Mouse (Mus musculus) brain, embryonic 14.5 days (tissue): ENCODE measurements around the gene Olfr69. TPM values are rescaled to one million over a fixed set of nuclear protein-coding genes. Genes with fewer than 3 reads are reported as not detected.
A peak's percentile ranks its signal among the peaks of the same experiment; 100 is the strongest.
"Not testable (repeated sequence)": the region's sequence is repeated elsewhere in the genome, so short reads cannot be mapped to it uniquely, and the experiment has no call there.

ENCODE experiments used
- DNase-seq: peaks from one replicate; pipeline ENCODE4 v3.0.0-alpha.2; 2011; ENCODE audit warnings: low read depth
- CTCF ChIP-seq: fragments of 200-500 bp; IDR thresholded peaks from 2 replicates; pipeline ENCODE4 v1.5.1; 2012; ENCODE audit warnings: inconsistent platforms, mild to moderate bottlenecking, moderate library complexity, borderline replicate concordance; ENCODE audit not compliant: insufficient read depth, insufficient read length; ENCODE audit errors: extremely low read depth
- POLR2A ChIP-seq: fragments of 200-500 bp; IDR thresholded peaks from 2 replicates; pipeline ENCODE4 v1.6.1; 2012; ENCODE audit warnings: mild to moderate bottlenecking, inconsistent platforms, borderline replicate concordance; ENCODE audit not compliant: poor library complexity, insufficient read depth, insufficient read length, severe bottlenecking; ENCODE audit errors: extremely low read depth
- polyA plus RNA-seq: library from polyadenylated mRNA; depleted of rRNA; stranded (reverse); fragments of >200 nt; gene quantifications from 2 replicates; pipeline ENCODE4 v1.2.3, GENCODE M21; 2012; rRNA removed

The Olfr69 gene
- polyA plus RNA-seq: not detected in 2 replicates

DNA sequence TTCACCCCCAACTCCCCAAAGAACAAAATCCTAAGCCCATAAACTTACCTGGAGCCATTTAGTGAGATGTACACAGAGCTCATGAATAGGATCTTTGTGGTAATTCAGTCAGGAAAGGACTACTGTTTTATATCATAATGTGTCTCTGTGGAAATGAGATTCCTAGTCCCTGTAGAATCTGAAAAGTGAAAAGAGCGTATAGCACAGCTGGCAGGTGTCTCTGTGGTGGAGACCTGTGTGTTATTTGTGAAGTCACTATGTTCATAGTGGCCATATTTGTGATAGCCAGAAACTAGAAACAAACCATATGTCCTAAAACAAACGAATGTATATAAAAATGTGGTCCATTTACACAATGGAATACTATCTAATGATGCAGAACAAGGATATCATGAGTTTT lies at the start of gene Olfr69:
Gene Olfr69 (minus strand): TSS at position 101 of the 400 bp plus-strand sequence.
- DNase-seq: no peak
- TF ChIP-seq CTCF: no peak
- no peak for TF ChIP-seq POLR2A

DNA sequence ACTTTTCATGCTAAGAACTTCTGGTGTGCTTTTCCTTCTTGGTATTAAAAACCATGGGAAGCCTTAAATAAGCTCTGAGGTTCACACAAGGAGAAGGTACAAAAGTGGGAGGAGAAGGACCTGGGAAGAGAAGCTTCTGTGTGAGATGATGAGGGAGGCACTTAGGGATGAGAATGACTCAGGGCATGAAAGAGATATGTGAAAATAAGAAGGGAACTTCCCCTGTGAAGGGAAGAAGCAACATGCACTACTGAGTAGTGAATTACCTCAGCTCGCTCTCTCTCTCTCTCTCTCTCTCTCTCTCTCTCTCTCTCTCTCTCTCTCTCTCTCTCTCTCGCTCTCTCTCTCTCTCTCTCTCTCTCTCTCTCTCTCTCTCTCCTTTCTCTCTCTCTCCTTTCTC lies 43.7 kb upstream of the Olfr69 start:
- DNase-seq: not testable (repeated sequence)

DNA sequence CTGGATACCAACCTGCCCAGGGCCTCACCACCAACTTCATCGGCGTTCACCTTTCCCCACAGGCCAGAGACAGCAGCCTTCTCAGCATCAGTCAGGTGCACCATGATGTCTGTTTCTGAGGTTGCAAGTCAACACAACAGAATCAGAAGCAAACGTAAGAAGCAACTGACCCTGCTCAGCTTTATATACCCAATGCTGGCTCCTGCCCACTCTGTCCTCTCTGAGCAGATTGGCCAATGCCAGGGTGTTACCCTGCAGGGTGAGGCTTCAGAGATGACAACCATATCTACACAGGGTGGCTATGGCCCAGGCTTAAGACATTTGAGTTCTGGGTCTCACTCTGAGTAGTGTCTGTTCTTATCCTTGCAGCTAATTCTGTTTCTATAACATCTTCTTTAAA lies 42.4 kb upstream of the Olfr69 start, which contains the start of gene Hbb-bt:
Gene Hbb-bt (minus strand): TSS at position 231 of the 400 bp plus-strand sequence.
- TF ChIP-seq POLR2A (no peak), CTCF (no peak)
- no peak for DNase-seq

- not testable (repeated sequence) for DNase-seq
Measured at GRCm38 (mm10) chr7:103813152-103813551, 41.8 kb upstream of the Olfr69 start.

- no peak for DNase-seq
Measured at GRCm38 (mm10) chr7:103812174-103812573, 40.8 kb upstream of the Olfr69 start.

DNA sequence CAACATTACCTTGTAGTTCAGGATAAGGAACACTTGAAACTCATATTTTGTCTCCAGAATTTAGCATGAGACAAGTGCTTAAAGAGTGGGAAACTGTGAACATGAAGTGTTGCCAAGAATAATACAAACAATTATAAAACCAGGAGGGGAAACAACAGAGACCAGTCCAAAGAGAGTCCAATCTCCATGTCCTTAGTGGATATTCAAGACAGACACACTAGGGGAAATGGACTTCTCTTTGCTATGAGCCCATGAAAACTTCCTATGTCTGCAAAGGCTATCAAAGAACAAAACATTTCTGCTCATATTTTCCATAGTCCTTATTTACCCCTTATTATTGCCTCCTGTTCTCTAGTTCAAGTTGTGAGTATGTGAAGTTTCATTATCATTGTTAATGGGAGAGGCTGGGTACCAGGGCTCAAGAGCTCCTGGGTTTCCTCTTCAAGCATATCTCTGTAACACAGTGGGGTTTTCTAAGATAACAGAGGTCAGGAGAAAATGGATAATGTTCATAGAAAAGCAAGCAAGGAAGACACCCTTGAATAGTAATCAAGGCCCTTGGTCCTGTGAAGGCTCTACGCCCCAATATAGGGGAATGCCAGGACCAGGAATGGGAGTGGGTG lies 39.9 kb upstream of the Olfr69 start:
- no peak for DNase-seq
- TF ChIP-seq POLR2A: no peak
- no peak for TF ChIP-seq CTCF

More at GRCm38 (mm10) chr7:103812174-103812573, 40.8 kb upstream of the Olfr69 start:
- TF ChIP-seq POLR2A: no peak
- TF ChIP-seq CTCF: no peak

DNA sequence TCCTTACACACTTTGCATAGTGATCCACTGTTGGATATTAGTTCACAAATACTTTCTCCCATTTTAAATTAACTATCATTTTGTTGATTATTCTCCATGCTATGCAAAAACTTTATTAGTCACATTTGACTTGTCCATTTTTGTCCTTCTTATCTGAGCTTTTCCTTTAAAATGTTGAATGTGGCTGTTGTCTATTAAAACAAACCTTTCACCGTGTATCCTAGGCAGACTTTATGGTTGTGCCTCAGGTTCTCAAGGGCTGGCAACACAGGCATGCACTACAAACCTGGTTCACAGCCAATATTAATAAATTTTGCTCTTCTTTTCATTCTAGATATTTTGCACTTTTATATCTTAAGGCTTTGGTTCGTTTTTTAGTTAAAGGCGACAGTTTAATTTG lies 39.4 kb upstream of the Olfr69 start:
- no peak for DNase-seq
- TF ChIP-seq CTCF: no peak
- TF ChIP-seq POLR2A: no peak

DNA sequence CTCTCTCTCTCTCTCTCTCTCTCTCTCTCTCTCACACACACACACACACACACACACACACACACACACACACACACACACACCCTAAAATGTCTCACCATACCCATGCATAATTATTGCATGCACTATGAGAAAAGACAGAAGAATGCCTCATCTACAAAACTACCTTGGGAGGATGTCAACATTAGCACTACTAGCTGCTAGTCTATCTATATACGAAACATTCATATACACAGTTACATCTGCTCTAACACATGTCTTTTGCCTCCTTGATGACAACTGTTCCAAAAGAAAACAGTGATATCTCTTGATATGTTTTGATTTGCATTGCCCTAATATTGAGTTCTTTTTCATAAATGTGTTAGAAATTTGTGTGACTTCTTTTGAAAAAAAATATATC lies 38.9 kb upstream of the Olfr69 start:
- no peak for TF ChIP-seq POLR2A
- no peak for TF ChIP-seq CTCF
- DNase-seq: no peak

- no peak for DNase-seq
- TF ChIP-seq CTCF (no peak), POLR2A (no peak)
Measured at GRCm38 (mm10) chr7:103809801-103810155, 38.4 kb upstream of the Olfr69 start.

GRCm38 (mm10) chr7:103808971-103809800 lies 37.8 kb upstream of the Olfr69 start:
- TF ChIP-seq CTCF (no peak), POLR2A (no peak)

GRCm38 (mm10) chr7:103808120-103808519 lies 36.7 kb upstream of the Olfr69 start:
- not testable (repeated sequence) for DNase-seq

More at GRCm38 (mm10) chr7:103808971-103809800, 37.8 kb upstream of the Olfr69 start:
- no peak for DNase-seq

DNA sequence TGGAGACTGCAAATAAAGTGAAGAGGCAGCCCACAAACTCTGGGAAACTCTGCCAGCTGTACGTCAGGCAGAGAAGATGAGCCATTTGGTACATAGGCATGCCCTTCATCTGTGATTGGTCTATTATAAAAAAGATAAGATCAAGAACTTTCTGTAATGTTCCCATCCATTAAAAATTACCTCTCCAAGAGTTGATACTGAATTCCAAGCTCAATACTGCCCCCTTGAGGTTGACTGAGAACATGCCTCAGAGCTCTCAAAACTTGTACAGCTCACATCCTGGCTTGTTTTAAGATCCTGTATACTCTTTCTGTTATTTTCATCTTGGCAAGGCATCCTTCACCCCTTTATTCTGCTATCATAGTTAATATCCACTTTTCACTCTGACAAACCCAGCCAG lies 35.5 kb upstream of the Olfr69 start:
- DNase-seq: peak; percentile 61
- TF ChIP-seq CTCF: peak; percentile 58; the same call in 1 of the 2 replicates
- no peak for TF ChIP-seq POLR2A

DNA sequence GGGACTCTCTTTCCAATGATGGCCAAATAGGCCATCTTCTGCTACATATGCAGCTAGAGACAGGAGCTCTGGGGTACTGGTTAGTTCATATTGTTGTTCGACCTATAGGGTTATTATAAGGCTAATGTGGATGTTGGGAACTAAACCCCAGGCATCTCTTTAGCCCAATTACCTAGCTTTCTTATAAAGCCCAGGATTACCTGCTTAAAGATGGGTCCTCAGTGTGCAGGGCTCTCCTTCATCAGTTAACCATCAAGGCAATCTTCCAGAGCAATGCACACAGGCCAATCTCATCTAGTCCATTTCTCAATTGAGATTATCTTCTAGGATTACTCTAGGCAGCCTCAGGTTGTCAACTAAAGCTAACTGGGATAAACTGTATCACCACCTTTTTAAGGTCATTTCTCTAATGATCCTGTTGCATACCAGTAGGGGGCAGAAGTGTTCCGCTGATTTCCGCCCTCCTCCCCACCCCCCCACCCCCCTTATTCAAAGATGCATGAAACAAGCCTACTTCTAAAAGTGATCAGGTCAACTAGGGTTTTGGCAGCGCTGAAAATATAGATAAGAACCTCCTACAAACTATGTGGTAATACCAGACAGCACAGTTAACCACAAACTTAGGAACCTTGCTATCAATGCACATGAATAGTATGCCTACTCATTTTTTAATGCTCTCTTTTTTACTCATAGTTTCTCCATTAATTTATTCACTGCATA lies 21.4 kb upstream of the Olfr69 start:
- no peak for DNase-seq
- TF ChIP-seq CTCF: no peak
- TF ChIP-seq POLR2A: no peak
